Mouse (Mus musculus) small intestine, adult 2 months (tissue): Measurements from ENCODE around the gene Susd6. TPM values are rescaled to one million over a fixed set of nuclear protein-coding genes. Genes with fewer than 3 reads are reported as not detected.

Source experiments
- H3K27ac ChIP-seq: fragments of 200-500 bp; 2 replicates; pipeline ENCODE4 v1.5.1; 2012; ENCODE audit warnings: low read depth, low read length, control low read depth, inconsistent platforms; ENCODE audit not compliant: insufficient read depth
- H3K27me3 ChIP-seq: fragments of 200-500 bp; 2 replicates; pipeline ENCODE4 v1.6.1; 2012; ENCODE audit warnings: mild to moderate bottlenecking, moderate library complexity, low read length, inconsistent platforms; ENCODE audit not compliant: control insufficient read depth, insufficient read depth
- H3K36me3 ChIP-seq: fragments of 200-500 bp; 2 replicates; pipeline ENCODE4 v1.6.1; 2012; ENCODE audit warnings: mild to moderate bottlenecking, low read length, control low read depth, inconsistent platforms; ENCODE audit not compliant: control insufficient read depth, insufficient read depth
- H3K4me1 ChIP-seq: fragments of 200-500 bp; 2 replicates; pipeline ENCODE4 v1.6.1; 2012; ENCODE audit warnings: low read length, inconsistent platforms, mixed read lengths; ENCODE audit not compliant: control insufficient read depth, insufficient read depth, insufficient read length
- H3K4me3 ChIP-seq: fragments of 200-500 bp; 2 replicates; pipeline ENCODE4 v1.5.1; 2012; ENCODE audit warnings: low read depth, mild to moderate bottlenecking, control low read depth, inconsistent platforms, low read length, moderate library complexity
- CTCF ChIP-seq: fragments of 200-500 bp; IDR thresholded peaks from 2 replicates; pipeline ENCODE4 v1.5.1; 2012; ENCODE audit warnings: low read depth, mild to moderate bottlenecking, control low read depth, inconsistent platforms, low read length, moderate library complexity, mixed read lengths; ENCODE audit not compliant: insufficient replicate concordance, insufficient read length; ENCODE audit errors: extremely low read depth
- POLR2A ChIP-seq: fragments of 200-500 bp; IDR thresholded peaks from 2 replicates; pipeline ENCODE4 v1.6.1; 2012; ENCODE audit warnings: low read depth, mild to moderate bottlenecking, control low read depth, inconsistent platforms, low read length, moderate library complexity
- WGBS: fragments of 180-500 bp; shearing (Covaris S2); methylation state at CpG from one replicate; pipeline ENCODE4 v1.1.7; 2018; 5-methylcytosine and 5-hydroxymethylcytosine counted together
- polyA plus RNA-seq: library from polyadenylated mRNA; depleted of rRNA; stranded (reverse); fragments of >200 nt; gene quantifications from 2 replicates; pipeline ENCODE4 v1.2.3, GENCODE M21; 2012

Gene Susd6
- polyA plus RNA-seq, 1 experiment, result 54.9 TPM

DNA sequence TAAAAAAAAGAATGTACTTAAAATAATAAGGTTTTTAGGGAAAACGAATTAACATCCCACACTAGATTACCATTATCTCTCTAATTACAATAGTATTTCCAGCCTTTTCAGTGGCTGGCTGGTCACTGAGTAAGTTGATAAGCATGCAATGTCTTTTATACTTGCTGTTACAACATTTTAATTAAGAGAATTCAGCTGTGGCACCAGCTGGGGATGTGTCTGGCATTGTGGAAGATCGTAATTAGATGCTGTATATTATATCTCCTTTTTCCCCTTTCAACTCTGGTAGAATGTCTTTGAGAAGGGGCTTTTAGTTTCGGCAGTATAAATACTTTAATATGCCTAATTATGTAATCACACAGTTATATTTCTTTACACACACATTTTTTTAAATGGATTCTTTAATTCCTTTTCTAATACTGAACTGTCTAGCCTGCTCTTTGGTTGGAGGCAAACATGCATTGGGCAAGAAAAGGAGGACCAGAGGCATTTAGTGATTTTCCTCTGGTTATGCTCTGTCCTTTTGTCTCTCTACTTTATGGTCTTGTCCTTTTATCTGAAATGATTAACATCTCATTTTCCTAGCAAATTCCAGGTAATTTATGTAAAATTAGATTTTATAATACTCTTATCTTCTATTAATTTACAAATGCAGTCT lies 67.5 kb downstream of the Susd6 start:
- Histone ChIP-seq H3K36me3 (peaks cover 9% of the 10 kb centered on the region; the same call in 1 of the 2 replicates), H3K4me1 (peaks cover 8% of the 10 kb centered on the region; the same call in 1 of the 2 replicates), H3K4me3 (no peak overlapping the region), H3K27me3 (no peaks in the 10 kb centered on the region), H3K27ac (no peak overlapping the region)
- 89% methylated on average over 3 of the region's 3 CpGs for WGBS
- TF ChIP-seq CTCF (no peak), POLR2A (no peak)

DNA sequence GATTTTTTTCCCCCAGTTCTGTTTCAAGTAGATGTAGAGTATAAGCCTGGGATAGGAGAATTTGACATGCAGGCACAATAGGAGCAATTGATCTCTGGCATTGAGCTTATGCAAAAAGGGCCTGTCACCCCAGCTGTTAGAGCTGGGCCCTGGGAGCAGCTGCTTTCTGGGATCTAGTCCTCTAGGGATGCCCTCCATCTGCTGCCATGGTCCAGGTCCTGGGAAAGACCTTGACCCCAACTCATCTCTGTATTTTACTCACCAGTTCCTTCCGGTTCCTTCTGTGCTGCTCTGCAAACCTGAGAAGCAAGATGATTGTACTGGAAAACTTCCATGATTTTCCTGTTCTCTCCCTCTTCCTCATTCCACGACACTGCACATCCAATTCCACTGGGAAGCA lies 68.0 kb downstream of the Susd6 start:
- 79% methylated on average over 2 of the region's 2 CpGs for WGBS
- Histone ChIP-seq H3K27ac (no peak overlapping the region), H3K27me3 (no peaks in the 10 kb centered on the region), H3K36me3 (peaks cover 9% of the 10 kb centered on the region; the same call in 1 of the 2 replicates), H3K4me1 (peaks cover 8% of the 10 kb centered on the region; the same call in 1 of the 2 replicates), H3K4me3 (no peak overlapping the region)
- TF ChIP-seq POLR2A, result no peak
- TF ChIP-seq CTCF, result no peak

DNA sequence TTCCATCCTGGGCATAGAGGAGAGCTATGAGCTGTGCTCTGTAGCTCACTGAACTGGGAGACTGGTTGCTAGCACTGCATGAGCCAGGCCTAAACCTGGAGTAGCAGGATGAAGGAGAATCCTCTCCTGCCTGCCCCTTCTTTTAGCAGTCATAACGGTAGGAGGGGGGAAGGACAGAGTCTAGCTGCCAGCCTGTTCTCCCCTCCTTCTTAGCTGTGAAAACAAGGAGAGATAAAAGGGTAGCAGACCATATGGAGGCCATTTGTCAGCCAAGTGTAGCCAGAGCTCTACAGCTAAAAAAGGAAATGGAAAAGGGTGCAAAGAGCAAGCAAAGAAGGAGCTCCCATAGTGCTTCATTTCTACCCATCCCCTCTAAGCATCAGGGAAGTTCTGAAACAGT lies 71.6 kb downstream of the Susd6 start:
- WGBS, result 21% methylated on average over 1 of the region's 1 CpGs
- peaks cover 8% of the 10 kb centered on the region; the same call in 1 of the 2 replicates for H3K36me3 ChIP-seq
- H3K4me3 ChIP-seq, result no peak overlapping the region
- TF ChIP-seq CTCF, result no peak
- no peak for TF ChIP-seq POLR2A
- peaks cover 5% of the 10 kb centered on the region; the same call in 1 of the 2 replicates for H3K4me1 ChIP-seq
- H3K27ac ChIP-seq, result no peak overlapping the region
- H3K27me3 ChIP-seq, result no peaks in the 10 kb centered on the region

DNA sequence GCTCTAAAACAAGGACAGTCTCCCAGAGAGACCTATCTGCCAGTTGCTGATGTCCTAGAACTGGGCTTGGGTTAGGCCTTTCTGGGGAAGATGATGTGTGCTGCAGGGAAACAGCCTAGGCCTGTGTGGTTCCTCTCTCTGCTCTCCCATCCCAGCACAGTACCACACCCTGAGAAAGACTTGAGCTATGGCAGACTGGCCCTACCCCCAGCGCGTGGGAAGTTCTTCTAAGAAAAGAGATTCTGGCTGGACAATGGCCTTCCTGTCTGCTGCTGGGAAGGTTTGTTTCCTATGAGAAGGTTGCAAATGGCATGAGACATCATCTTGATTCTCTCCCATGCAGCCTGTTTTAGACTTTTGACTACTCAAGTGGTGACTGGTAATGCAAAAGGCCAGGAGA lies 73.1 kb downstream of the Susd6 start:
- no peak for TF ChIP-seq POLR2A
- no peak for TF ChIP-seq CTCF
- peaks cover 5% of the 10 kb centered on the region; the same call in 1 of the 2 replicates for H3K4me1 ChIP-seq
- WGBS, result 77% methylated on average over 2 of the region's 2 CpGs

DNA sequence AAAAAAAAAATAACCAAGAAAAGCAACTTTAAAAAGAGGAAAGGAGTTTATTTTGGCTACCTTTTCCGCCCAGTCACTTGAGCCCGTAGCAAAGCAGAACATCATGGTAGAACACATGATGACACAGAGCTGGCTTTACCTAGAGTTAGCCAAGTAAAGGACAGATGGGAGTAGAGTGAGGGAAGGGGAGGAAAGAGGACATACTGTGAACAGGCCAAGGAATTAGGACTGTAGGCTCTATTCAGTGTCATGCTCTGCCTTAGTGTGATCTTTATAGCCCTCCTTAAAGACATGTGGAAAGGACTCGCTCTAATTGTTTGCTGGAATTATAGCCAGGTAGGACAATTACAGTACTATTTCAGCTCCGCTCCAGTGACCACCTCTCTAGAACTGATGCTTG lies 74.9 kb downstream of the Susd6 start:
- 90% methylated on average over 4 of the region's 4 CpGs for WGBS
- no peak overlapping the region for H3K27ac ChIP-seq
- peaks cover 5% of the 10 kb centered on the region; the same call in 1 of the 2 replicates for H3K4me1 ChIP-seq
- H3K4me3 ChIP-seq, result no peak overlapping the region
- TF ChIP-seq CTCF (no peak), POLR2A (no peak)
- peaks cover 22% of the 10 kb centered on the region for H3K36me3 ChIP-seq
- no peaks in the 10 kb centered on the region for H3K27me3 ChIP-seq

More for the DNA sequence above, 73.1 kb downstream of the Susd6 start:
- H3K27ac ChIP-seq, result no peak overlapping the region
- no peak overlapping the region for H3K4me3 ChIP-seq
- H3K27me3 ChIP-seq, result no peaks in the 10 kb centered on the region
- peaks cover 11% of the 10 kb centered on the region; the same call in 1 of the 2 replicates for H3K36me3 ChIP-seq

DNA sequence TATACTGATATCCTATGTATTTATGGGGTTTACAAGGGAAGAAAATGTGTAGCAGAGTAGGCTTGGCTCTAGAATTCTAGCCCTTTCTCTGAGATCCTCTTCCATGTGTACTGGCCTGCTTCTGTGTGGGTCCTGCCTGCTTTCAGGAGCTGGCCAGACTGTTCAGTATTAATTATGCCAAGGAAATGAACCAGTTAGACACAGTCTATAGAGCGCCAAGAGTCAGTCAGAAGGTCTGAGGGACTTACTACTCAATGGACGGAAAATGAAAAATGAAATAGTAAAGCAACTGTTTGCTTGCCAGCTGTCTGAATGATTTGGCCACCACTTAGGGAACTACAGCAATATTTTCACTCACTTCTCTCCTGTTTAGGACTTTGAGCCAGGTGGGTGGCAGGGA lies 75.7 kb downstream of the Susd6 start:
- Histone ChIP-seq H3K27me3 (no peaks in the 10 kb centered on the region), H3K36me3 (peaks cover 25% of the 10 kb centered on the region), H3K4me1 (peaks cover 5% of the 10 kb centered on the region; the same call in 1 of the 2 replicates), H3K27ac (no peak overlapping the region), H3K4me3 (no peak overlapping the region)
- TF ChIP-seq POLR2A (no peak), CTCF (no peak)
- 84% methylated on average over 2 of the region's 2 CpGs for WGBS

DNA sequence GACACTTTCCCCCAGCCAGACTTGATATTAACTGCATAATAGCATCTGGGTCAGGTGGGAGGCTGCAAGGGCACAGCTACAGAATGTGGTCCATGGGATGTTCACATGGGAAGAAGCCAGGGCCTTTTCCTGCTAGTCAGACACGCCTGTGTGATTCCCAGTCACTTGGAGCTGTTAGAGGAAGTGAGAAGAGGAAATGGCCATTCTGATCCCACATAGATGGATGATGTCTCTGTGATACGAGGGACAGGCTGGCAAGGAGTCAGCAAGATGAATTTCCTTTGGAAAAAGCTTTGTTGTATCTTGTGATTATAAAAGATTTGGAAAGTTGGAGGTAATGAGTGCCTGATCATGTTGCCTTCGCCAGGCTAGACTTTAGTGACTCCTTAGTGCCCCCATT lies 76.8 kb downstream of the Susd6 start:
- WGBS, result 70% methylated on average over 3 of the region's 3 CpGs
- H3K27ac ChIP-seq, result no peak overlapping the region
- H3K36me3 ChIP-seq, result peaks cover 27% of the 10 kb centered on the region
- no peaks in the 10 kb centered on the region for H3K27me3 ChIP-seq
- no peak overlapping the region for H3K4me3 ChIP-seq
- TF ChIP-seq CTCF (no peak), POLR2A (no peak)
- peaks cover 2% of the 10 kb centered on the region; the same call in 1 of the 2 replicates for H3K4me1 ChIP-seq
